Mouse (Mus musculus) kidney, postnatal 36 days (tissue): ENCODE results near the gene Gm7138.
"Not testable (repeated sequence)": the region's sequence is repeated elsewhere in the genome, so short reads cannot be mapped to it uniquely, and the experiment has no call there.

Experiments
- DNase-seq, 2 experiments: peaks; one replicate each; pipeline ENCODE4 v3.0.0; 2021 to 2022; ENCODE audit warnings: mixed read lengths in 2 of 2

Gene Gm7138

GRCm38 (mm10) chr10:77741924-77742688 lies 34.6 kb downstream of the Gm7138 start, which contains the start of gene Gm18596:
Gene Gm18596, minus strand, starts transcription at chr10:77742638.
- not testable (repeated sequence) for DNase-seq

GRCm38 (mm10) chr10:77738929-77739328 lies 37.8 kb downstream of the Gm7138 start:
- DNase-seq = no peak

- DNase-seq = no peak
Measured at GRCm38 (mm10) chr10:77735928-77736327, 40.8 kb downstream of the Gm7138 start.

GRCm38 (mm10) chr10:77729241-77729640 lies 47.5 kb downstream of the Gm7138 start:
- peak in 1 of 2 experiments; percentile 38 for DNase-seq

- peak in 1 of 2 experiments; percentile 40 for DNase-seq
Measured at GRCm38 (mm10) chr10:77728280-77728679, 48.5 kb downstream of the Gm7138 start.
